Mouse (Mus musculus) liver, postnatal 0 days (tissue): Measurements from ENCODE around the gene Hyou1. TPM values are rescaled to one million over a fixed set of nuclear protein-coding genes. Genes with fewer than 3 reads are reported as not detected.

Experiments
- ATAC-seq: fragments of 200-750 bp; cut with Nextera tagmentation; 2 replicates; pipeline ENCODE4 v1.8.0; 2017; ENCODE audit warnings: mild to moderate bottlenecking, moderate library complexity
- DNase-seq: peaks from one replicate; pipeline ENCODE4 v3.0.0-alpha.2; 2016
- H3K27ac ChIP-seq: fragments of 300-500 bp; sonication (generic); 2 replicates; pipeline ENCODE4 v1.5.1; 2014; ENCODE audit warnings: antibody characterized with exemption, moderate library complexity, mild to moderate bottlenecking, low read depth
- H3K27me3 ChIP-seq: fragments of 300-500 bp; sonication (generic); 2 replicates; pipeline ENCODE4 v1.6.1; 2014; ENCODE audit warnings: low read length, control low read depth, mixed read lengths; ENCODE audit not compliant: insufficient read depth
- H3K36me3 ChIP-seq: fragments of 300-500 bp; sonication (generic); replicated peaks from 2 replicates; pipeline ENCODE4 v1.6.1; 2014; ENCODE audit warnings: mild to moderate bottlenecking, control low read depth, low read length, moderate library complexity, mixed read lengths; ENCODE audit not compliant: insufficient read depth
- H3K4me1 ChIP-seq: fragments of 300-500 bp; sonication (generic); 2 replicates; pipeline ENCODE4 v1.6.1; 2014; ENCODE audit warnings: antibody characterized with exemption, mild to moderate bottlenecking, control low read depth; ENCODE audit not compliant: insufficient read depth
- H3K4me2 ChIP-seq: fragments of 300-500 bp; sonication (generic); 2 replicates; pipeline ENCODE4 v1.6.1; 2014; ENCODE audit warnings: low read depth, mild to moderate bottlenecking, low read length, moderate library complexity, mixed read lengths
- H3K4me3 ChIP-seq: fragments of 300-500 bp; sonication (generic); 2 replicates; pipeline ENCODE4 v1.5.1; 2014; ENCODE audit warnings: low read depth, low read length
- H3K9ac ChIP-seq: fragments of 300-500 bp; sonication (generic); replicated peaks from 2 replicates; pipeline ENCODE4 v1.6.1; 2014; ENCODE audit warnings: mild to moderate bottlenecking, moderate library complexity
- H3K9me3 ChIP-seq: fragments of 300-500 bp; sonication (generic); 2 replicates; pipeline ENCODE4 v1.6.1; 2016; ENCODE audit warnings: mild to moderate bottlenecking, control low read depth, low read length, mixed read lengths
- CTCF ChIP-seq: sonication (generic); IDR thresholded peaks from 2 replicates; pipeline ENCODE4 v1.5.1; 2016; ENCODE audit warnings: antibody characterized with exemption, low read depth
- EP300 ChIP-seq: IDR thresholded peaks from 2 replicates; pipeline ENCODE4 v1.6.1; 2016; ENCODE audit warnings: antibody characterized with exemption, low read depth, mild to moderate bottlenecking
- WGBS: fragments of 180-500 bp; shearing (Covaris S2); extraction: QIAGEN DNeasy Blood & Tissue Kit; methylation state at CpG from one replicate; pipeline ENCODE4 v1.1.7; 2014; ENCODE audit not compliant: insufficient replicate concordance; 5-methylcytosine and 5-hydroxymethylcytosine counted together
- polyA plus RNA-seq: library from polyadenylated mRNA; unstranded; fragments of >200 nt; fragmentation: Nextera tagmentation; extraction: Ambion mirVana; gene quantifications from 2 replicates; pipeline ENCODE4 v1.2.1, GENCODE M21; 2015

Hyou1 gene
- polyA plus RNA-seq, 1 experiment from 2014 or later: 6.6 TPM

DNA sequence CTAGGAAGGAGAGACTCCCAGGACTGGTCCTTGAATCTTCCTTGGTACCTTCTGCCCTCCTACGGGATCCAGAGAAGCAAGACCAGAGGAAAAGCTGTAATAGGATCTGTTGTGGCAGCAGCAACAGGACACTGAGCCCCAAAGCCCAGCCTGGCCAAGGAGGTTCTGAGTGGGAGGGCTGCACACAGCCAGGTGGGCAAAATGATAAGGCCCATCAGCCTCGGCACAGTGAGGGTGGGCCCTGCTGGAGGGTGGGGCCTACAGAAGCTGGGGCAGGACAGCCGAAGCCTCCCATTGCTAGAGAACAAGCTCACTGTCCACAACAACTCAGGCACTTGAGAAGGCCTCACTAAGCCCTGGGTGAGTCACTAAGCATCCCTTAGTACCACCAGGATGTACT, 37.1 kb upstream of the Hyou1 start:
- Histone ChIP-seq H3K4me3 (peak overlapping the region; percentile 79), H3K9ac (peak overlapping the region; percentile 95), H3K27me3 (no peaks in the 10 kb centered on the region), H3K27ac (peak overlapping the region; percentile 96), H3K9me3 (no peaks in the 10 kb centered on the region), H3K36me3 (peaks cover 53% of the 10 kb centered on the region), H3K4me2 (peak overlapping the region; percentile 79), H3K4me1 (peaks cover 10% of the 10 kb centered on the region)
- 41% methylated on average over 3 of the region's 3 CpGs for WGBS
- TF ChIP-seq CTCF (no peak), EP300 (peak; percentile 94)
- DNase-seq (peak; percentile 86), ATAC-seq (peak; percentile 73)

GRCm38 (mm10) chr9:44342605-44343004, 36.7 kb upstream of the Hyou1 start:
- no peak for TF ChIP-seq EP300
- no peak for TF ChIP-seq CTCF
- H3K27ac ChIP-seq: peak overlapping the region; percentile 96
- no peaks in the 10 kb centered on the region for H3K9me3 ChIP-seq
- H3K4me1 ChIP-seq: peaks cover 7% of the 10 kb centered on the region
- H3K27me3 ChIP-seq: no peaks in the 10 kb centered on the region
- WGBS: 59% methylated on average over 1 of the region's 1 CpGs
- H3K9ac ChIP-seq: peak overlapping the region; percentile 95
- H3K36me3 ChIP-seq: peaks cover 53% of the 10 kb centered on the region
- peak overlapping the region; percentile 79 for H3K4me2 ChIP-seq
- ATAC-seq (no peak), DNase-seq (no peak)
- peak overlapping the region; percentile 79 for H3K4me3 ChIP-seq

DNA sequence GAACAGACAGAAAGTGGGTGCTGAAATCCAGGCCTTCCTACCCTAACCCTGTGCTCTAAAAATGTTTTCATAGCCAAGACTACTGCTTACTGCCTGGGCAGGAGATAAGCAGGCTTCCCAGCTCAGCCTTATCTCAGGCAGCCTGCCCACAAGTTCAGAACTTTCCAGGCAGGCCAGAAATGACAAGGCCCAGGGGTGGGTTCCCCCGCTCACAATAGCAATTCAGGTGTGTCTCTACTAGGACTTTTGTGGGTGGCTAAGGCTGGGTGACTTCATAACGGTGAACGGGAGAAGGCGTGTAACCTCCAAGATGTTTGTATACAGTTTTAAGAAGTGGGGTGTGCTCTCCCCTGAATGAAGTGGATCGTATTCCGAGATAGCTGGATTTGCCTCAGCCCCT, 36.0 kb upstream of the Hyou1 start:
- 4% methylated on average over 6 of the region's 6 CpGs for WGBS
- Histone ChIP-seq H3K4me3 (peak overlapping the region; percentile 79), H3K9me3 (no peaks in the 10 kb centered on the region), H3K27me3 (no peaks in the 10 kb centered on the region), H3K27ac (peak overlapping the region; percentile 96), H3K9ac (peak overlapping the region; percentile 95), H3K4me2 (peak overlapping the region; percentile 79), H3K36me3 (peaks cover 51% of the 10 kb centered on the region), H3K4me1 (0 out of 2 replicates have a peak, but pooled peaks cover 4% of the 10 kb centered on the region)
- ATAC-seq: peak; percentile 75
- peak; percentile 79 for DNase-seq
- TF ChIP-seq EP300 (peak; percentile 96), CTCF (no peak)

GRCm38 (mm10) chr9:44343781-44344421, 35.4 kb upstream of the Hyou1 start, which contains the start of gene Hmbs:
Gene Hmbs (minus strand): TSS chr9:44344228.
- Histone ChIP-seq H3K9ac (peak within 1 kb of the TSS; percentile 95), H3K9me3 (no peaks in the 10 kb centered on the region), H3K4me3 (peak within 1 kb of the TSS; percentile 79), H3K4me2 (peak within 1 kb of the TSS; percentile 79), H3K27me3 (no peaks in the 10 kb centered on the region), H3K27ac (peak within 1 kb of the TSS; percentile 96), H3K36me3 (peaks cover 51% of the 10 kb centered on the region), H3K4me1 (0 out of 2 replicates have a peak, but pooled peaks cover 4% of the 10 kb centered on the region)
- DNase-seq: peak; percentile 95
- under 1% methylated on average over 39 of the region's 39 CpGs for WGBS
- no peak for TF ChIP-seq EP300
- no peak for TF ChIP-seq CTCF
- ATAC-seq: peak; percentile 87

GRCm38 (mm10) chr9:44345570-44346433, 33.5 kb upstream of the Hyou1 start:
- H3K36me3 ChIP-seq: peaks cover 40% of the 10 kb centered on the region

GRCm38 (mm10) chr9:44347166-44347565, 32.1 kb upstream of the Hyou1 start:
- TF ChIP-seq CTCF: no peak
- no peak for TF ChIP-seq EP300
- no peak overlapping the region for H3K9ac ChIP-seq
- H3K9me3 ChIP-seq: no peaks in the 10 kb centered on the region
- H3K4me1 ChIP-seq: 0 out of 2 replicates have a peak, but pooled peaks cover 4% of the 10 kb centered on the region
- peaks cover 42% of the 10 kb centered on the region for H3K36me3 ChIP-seq
- ATAC-seq (no peak), DNase-seq (no peak)
- no peak overlapping the region for H3K27ac ChIP-seq
- no peaks in the 10 kb centered on the region for H3K27me3 ChIP-seq
- no peak overlapping the region for H3K4me3 ChIP-seq
- H3K4me2 ChIP-seq: no peak overlapping the region
- WGBS: 93% methylated on average over 9 of the region's 9 CpGs

More at GRCm38 (mm10) chr9:44345570-44346433, 33.5 kb upstream of the Hyou1 start:
- TF ChIP-seq CTCF (no peak), EP300 (no peak)
- ATAC-seq (no peak), DNase-seq (no peak)
- Histone ChIP-seq H3K9ac (no peak overlapping the region), H3K4me3 (no peak overlapping the region), H3K4me1 (0 out of 2 replicates have a peak, but pooled peaks cover 4% of the 10 kb centered on the region), H3K4me2 (no peak overlapping the region), H3K9me3 (no peaks in the 10 kb centered on the region), H3K27me3 (no peaks in the 10 kb centered on the region), H3K27ac (no peak overlapping the region)
- 84% methylated on average over 6 of the region's 6 CpGs for WGBS
